Mouse (Mus musculus) regulatory T cell (primary cell): ENCODE results near the gene Ccdc141.

Experiments
- in situ Hi-C: fragments of 300-600 bp; cut with MboI, MseI; formaldehyde crosslinking; loops from one replicate; pipeline ENCODE4 v1.15.1; 2025; ENCODE audit warnings: high pct_unique_total_duplicates

Ccdc141 gene

GRCm38 (mm10) chr2:77170633-77171105, at the start of gene Ccdc141:
TSS of gene Ccdc141 (minus strand) at chr2:77170636.
- in situ Hi-C loops = no loop called here

DNA sequence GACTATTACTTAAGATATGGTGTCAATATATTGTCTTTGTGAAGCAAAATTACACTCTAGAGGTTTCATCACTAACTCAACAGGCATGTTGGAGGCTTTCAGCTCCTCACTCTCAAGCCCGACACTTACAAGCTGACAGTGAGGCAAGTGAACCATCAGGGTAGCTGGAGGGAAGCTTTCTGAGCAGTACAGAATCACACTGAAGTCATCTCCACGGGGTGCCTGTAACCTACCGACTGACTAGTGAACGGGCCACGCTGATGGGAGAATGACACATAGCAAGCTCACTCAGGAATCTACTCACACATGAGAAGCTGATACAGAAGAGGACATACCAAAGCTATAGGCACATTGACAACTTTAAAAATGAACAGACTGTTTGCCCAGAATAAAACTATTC, 42.4 kb upstream of the Ccdc141 start:
- in situ Hi-C loops = no loop called here

DNA sequence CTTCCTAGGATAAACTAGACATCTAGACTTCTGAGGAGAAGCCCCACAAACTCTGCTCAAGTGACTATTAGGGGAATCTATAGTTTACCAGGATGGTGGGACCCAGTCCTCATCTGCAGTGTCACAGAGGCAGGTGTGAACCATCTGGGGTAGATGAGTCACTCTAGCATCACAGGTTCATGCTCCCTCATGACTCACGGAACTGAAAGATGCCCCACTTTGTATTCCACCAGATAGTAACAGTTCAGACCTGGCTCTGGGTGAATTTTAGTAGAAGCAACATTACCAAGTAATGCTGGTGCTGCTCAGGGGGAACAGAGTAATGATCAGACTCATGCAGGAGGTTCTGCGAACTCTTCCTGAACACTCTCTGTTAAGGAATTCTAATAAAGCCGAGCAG, 36.5 kb upstream of the Ccdc141 start:
- in situ Hi-C loops = loop anchor here (10.0 kb wide), 1 partner anchor 142 kb away; no protein-coding TSS in a partner anchor

DNA sequence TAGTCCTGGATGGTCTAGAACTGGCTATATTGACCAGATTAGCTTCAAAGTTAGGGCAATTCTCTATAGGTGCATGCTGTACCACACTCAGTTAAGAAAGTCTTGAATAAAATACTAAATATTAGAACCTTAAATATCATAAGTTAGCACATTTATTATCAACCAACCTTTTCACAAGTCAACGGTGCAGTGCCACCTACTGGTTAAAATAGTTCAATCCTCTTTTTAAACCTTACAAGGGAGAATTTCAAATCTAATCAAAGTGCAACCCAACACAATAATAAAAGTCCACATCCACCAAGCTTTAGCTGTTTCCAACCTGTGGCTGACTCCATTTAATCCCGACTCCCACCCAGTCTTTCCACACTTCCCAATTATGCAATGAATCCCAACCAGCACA, 33.5 kb upstream of the Ccdc141 start:
- in situ Hi-C loops = loop anchor here (10.0 kb wide), 1 partner anchor 139 kb away; no protein-coding TSS in a partner anchor

- in situ Hi-C loops = loop anchor here (10.0 kb wide), 1 partner anchor 137 kb away; no protein-coding TSS in a partner anchor
These were observed 31.5 kb upstream of the Ccdc141 start for GRCm38 (mm10) chr2:77201900-77202299.

- in situ Hi-C loops = loop anchor here (10.0 kb wide), 1 partner anchor 136 kb away; no protein-coding TSS in a partner anchor
These were observed 30.6 kb upstream of the Ccdc141 start for GRCm38 (mm10) chr2:77200958-77201614.

DNA sequence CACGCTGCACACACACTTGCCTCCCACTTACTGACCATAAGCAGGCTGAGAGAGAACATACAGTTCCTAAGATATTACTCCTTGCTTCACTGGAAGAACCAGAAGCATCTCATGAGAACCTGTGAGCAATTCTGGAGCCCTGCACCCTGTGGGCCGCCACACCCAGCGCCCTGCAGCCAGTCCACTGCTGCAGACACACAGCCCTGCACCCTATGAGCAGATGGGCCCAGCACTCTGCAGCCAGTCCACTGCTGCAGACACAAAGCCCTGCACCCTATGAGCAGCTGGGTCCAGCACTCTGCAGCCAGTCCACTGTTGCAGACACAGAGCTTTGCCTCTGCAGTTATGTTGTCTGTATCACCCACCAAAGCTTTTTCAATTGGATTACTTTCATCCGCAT, 29.9 kb upstream of the Ccdc141 start:
- in situ Hi-C loops = loop anchor here (10.0 kb wide), 1 partner anchor 136 kb away; no protein-coding TSS in a partner anchor

GRCm38 (mm10) chr2:77198246-77198645, 27.8 kb upstream of the Ccdc141 start:
- in situ Hi-C loops = no loop called here

- in situ Hi-C loops = no loop called here
These were observed 26.4 kb upstream of the Ccdc141 start for GRCm38 (mm10) chr2:77196819-77197218.

DNA sequence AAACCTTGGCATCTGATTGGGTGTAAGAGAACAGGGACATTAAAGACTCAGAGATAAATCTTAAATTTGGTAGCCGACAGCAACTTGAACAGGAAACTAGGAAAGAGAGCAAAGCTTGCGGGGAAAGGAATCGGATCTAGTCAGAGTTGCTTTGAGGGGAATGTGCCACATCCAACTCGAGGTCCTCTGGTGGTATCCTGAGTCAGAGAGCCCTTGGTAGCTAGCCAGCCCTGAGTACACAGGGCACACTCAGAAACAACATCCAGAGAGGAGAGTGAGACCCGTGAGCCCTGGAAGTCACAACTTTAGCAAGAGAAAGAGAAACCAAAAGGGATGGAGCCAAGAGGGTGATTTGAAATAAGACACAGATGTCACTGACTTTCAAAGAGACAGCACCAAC, 24.6 kb upstream of the Ccdc141 start:
- in situ Hi-C loops = no loop called here

GRCm38 (mm10) chr2:77191811-77192210, 21.4 kb upstream of the Ccdc141 start:
- in situ Hi-C loops = no loop called here

- in situ Hi-C loops = no loop called here
These were observed 20.5 kb upstream of the Ccdc141 start for GRCm38 (mm10) chr2:77190891-77191290.

GRCm38 (mm10) chr2:77190301-77190700, 19.9 kb upstream of the Ccdc141 start:
- in situ Hi-C loops = no loop called here

DNA sequence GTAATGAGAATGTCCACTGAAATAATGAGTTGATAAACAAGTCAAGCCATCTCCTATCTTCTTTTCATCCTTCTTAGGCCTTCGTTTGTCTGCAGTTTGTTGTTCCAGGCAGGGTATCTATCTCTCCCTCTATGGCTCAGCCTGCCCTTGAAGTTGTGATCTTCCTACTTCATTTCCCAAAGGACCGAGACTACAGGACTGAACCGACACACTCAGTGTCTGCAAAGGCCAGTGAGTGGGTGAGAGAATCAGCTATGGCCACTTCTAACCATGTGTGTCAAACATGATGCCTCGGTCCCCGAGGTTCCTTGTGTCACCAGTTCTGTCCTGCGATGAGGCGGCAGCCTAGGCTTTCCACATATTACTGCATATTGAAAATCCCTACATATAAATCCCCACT, 19.2 kb upstream of the Ccdc141 start:
- in situ Hi-C loops = no loop called here

GRCm38 (mm10) chr2:77187501-77187900, 17.1 kb upstream of the Ccdc141 start:
- in situ Hi-C loops = no loop called here

DNA sequence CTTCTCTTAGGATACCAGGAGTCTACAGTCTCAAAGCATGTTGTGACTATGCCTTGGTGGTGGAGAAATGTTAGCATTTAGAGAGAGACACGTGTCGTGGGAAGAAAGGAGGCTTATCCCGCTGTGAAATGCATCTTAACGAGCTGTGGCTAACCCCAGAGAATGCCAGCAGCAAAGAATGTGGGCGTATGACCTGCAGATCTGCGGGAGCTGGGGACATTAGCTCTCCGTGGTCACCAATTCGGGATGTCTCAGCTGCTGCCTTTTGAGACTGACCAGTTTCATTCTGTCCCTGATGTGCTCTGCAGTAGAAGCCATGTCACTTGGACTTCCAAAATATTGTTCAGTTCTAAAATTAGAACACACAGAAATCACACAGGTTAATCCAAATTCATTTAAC, 16.5 kb upstream of the Ccdc141 start:
- in situ Hi-C loops = no loop called here

DNA sequence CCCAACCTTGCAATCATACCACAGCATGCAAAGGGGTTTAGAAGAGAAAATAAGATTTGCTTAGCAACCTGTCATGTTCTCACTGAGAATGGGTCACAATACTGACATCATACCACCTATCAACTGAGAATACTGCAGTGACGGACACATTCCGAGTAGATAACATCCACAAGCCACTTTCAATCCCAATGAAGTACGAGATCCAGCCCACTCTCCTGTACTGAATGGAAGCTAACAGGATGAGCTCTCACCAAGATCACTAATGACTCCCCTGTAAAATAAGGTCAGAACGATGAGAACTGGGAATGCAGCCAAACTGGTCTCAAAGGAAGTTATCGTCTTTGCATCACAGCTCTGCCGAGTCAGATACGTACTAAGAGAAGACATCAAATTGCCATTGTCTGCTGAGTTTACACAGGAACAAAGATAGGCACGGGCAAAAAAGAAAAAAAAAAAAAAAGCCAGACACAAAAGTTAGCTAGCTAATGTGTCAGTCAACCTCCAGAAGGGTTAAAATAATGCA, 13.7 kb upstream of the Ccdc141 start:
- in situ Hi-C loops = no loop called here

GRCm38 (mm10) chr2:77183646-77184045, 13.2 kb upstream of the Ccdc141 start:
- in situ Hi-C loops = no loop called here

DNA sequence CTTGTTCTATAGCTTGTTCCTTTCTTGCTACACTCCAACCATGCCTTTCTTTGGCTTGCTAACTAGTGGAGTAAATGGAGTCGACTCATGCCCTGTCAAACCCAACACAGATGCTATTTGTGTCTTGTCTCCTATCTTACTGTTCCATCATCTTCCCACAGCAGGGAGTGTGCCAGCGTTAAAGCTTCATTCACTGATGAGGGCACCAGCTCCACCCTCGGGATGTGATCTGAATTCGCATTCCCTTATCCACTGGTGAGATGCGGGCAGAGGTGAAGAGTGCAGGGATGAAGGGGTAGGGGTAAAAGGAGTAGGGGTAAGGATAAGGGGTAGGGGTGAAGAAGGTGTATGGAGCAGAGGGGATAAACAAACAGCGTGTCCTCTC, 12.6 kb upstream of the Ccdc141 start:
- in situ Hi-C loops = no loop called here

DNA sequence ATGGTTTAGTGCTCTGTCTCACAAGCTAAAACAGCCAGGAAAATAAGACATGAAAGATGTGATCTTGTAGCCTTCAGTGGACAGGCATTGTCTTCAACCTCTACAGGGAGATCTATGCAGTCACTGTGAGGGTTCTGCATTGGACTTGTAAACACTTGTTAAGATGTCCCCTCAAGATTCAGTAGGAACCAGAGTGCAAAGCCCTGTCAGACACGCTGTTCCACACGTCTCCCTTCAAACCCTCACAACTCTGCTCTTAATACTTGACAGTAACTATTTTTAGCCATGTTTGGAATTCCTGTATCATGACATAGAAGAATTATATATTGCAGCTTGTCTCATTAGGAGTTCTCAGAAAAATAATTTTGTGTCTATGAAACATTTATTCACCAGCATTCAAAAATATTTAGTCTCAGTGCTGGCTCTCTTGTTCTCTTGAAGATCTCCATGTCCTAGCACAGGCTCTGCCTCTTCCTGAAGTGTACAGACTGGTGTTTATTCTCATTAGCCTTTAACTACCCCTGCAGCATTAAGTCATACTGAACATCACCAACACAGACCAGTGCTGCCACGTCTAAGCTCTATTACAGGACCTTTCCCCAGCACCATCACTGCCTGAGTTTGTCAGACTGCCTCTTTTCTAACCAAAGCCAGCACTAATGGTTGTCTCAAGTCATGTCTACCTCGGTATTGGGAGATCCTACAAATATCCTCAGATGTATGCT, 12.0 kb upstream of the Ccdc141 start:
- in situ Hi-C loops = no loop called here

GRCm38 (mm10) chr2:77177472-77177871, 7.0 kb upstream of the Ccdc141 start:
- in situ Hi-C loops = no loop called here

DNA sequence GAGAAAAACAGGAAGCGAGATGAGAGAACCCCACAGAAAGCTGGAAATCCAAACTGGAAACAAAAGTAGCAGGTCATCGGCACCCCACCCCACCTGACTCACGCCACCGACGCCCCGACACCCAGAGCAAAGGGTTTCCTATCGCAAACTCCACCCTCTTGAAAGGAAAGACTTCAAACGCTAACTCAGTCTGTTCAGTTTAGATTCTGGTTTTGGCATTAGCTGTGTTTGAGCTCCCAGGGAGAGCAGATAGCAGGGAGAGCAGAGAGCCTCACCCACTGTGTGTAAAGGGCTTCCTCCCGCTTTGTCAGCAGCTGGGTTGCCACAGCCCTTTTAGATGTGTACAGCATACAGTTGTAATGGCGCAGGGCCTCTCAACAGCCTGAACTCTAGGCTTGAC, 6.0 kb upstream of the Ccdc141 start:
- in situ Hi-C loops = no loop called here

- in situ Hi-C loops = no loop called here
These were observed 5.0 kb upstream of the Ccdc141 start for GRCm38 (mm10) chr2:77175411-77175810.
